Mouse (Mus musculus) liver, adult 2 months (tissue): ENCODE results near the gene Pgm5. TPM values are rescaled to one million over a fixed set of nuclear protein-coding genes. Genes with fewer than 3 reads are reported as not detected.

Experiments used
- DNase-seq: peaks from one replicate; pipeline ENCODE4 v3.0.0-alpha.2; 2011; ENCODE audit warnings: low read depth, low spot score; ENCODE audit errors: extremely low read depth
- H3K27ac ChIP-seq: fragments of 200-500 bp; replicated peaks from 2 replicates; pipeline ENCODE4 v1.5.1; 2012; ENCODE audit warnings: low read depth, mild to moderate bottlenecking, control low read depth, inconsistent platforms, low read length; ENCODE audit not compliant: insufficient read depth
- H3K27me3 ChIP-seq: fragments of 200-500 bp; 2 replicates; pipeline ENCODE4 v1.6.1; 2012; ENCODE audit warnings: mild to moderate bottlenecking, moderate library complexity, low read length, inconsistent platforms; ENCODE audit not compliant: control insufficient read depth, insufficient read depth
- H3K36me3 ChIP-seq: fragments of 200-500 bp; 2 replicates; pipeline ENCODE4 v1.6.1; 2012; ENCODE audit warnings: low read length, inconsistent platforms; ENCODE audit not compliant: control insufficient read depth, insufficient read depth
- H3K4me1 ChIP-seq: fragments of 200-500 bp; 2 replicates; pipeline ENCODE4 v1.6.1; 2011; ENCODE audit warnings: low read length; ENCODE audit not compliant: control insufficient read depth, insufficient read depth
- H3K4me3 ChIP-seq: fragments of 200-500 bp; 2 replicates; pipeline ENCODE4 v1.5.1; 2011; ENCODE audit warnings: low read depth, mild to moderate bottlenecking, control low read depth, low read length, moderate library complexity; ENCODE audit not compliant: insufficient read depth
- H3K79me2 ChIP-seq: fragments of 200-500 bp; 2 replicates; pipeline ENCODE4 v1.6.1; 2012; ENCODE audit warnings: inconsistent platforms, mild to moderate bottlenecking, low read length, moderate library complexity; ENCODE audit not compliant: control insufficient read depth, insufficient read depth
- H3K9ac ChIP-seq: fragments of 200-500 bp; 2 replicates; pipeline ENCODE4 v1.6.1; 2012; ENCODE audit warnings: low read depth, mild to moderate bottlenecking, control low read depth, inconsistent platforms, low read length
- CTCF ChIP-seq: fragments of 200-500 bp; IDR thresholded peaks from 2 replicates; pipeline ENCODE4 v1.5.1; 2011; ENCODE audit warnings: low read depth, low read length, control low read depth
- POLR2A ChIP-seq: fragments of 200-500 bp; IDR thresholded peaks from 2 replicates; pipeline ENCODE4 v1.6.1; 2011; ENCODE audit warnings: low read length, control low read depth; ENCODE audit not compliant: insufficient read depth; ENCODE audit errors: extremely low read depth
- whole genome bisulfite sequencing: fragments of 180-500 bp; shearing (Covaris S2); methylation state at CpG from one replicate; pipeline ENCODE4 v1.1.7; 2018; 5-methylcytosine and 5-hydroxymethylcytosine counted together
- polyA plus RNA-seq: library from polyadenylated mRNA; depleted of rRNA; stranded (reverse); fragments of >200 nt; gene quantifications from 2 replicates; pipeline ENCODE4 v1.2.3, GENCODE M21; 2012
- total RNA-seq: library from RNA; depleted of rRNA; stranded (reverse); fragments of >200 nt; gene quantifications from 2 replicates; pipeline ENCODE4 v1.2.3, GENCODE M21; 2014

Pgm5 gene
- total and polyA plus RNA-seq, 2 experiments, result 0.46 to 1.7 TPM

DNA sequence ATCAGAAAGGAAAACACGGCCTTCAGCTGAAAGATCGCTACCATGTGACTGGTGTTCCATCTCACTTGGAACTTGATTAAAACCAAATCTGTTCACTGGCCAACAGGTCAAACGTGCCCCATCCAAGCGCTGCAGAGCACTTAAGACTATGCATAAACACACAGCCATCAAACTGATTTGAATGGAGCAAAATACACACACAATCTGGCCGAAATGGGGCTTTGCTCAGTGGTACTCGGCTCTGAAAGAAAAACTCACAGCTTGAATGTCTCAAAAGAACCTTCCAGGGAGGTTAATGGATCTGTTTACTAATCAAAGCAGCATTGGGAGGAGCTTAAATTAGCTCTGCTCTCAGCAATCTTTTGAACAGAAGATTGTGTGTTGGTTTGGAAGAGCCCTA, 81.7 kb downstream of the Pgm5 start:
- no peaks in the 10 kb centered on the region; the same call in 1 of the 2 replicates for H3K27me3 ChIP-seq
- H3K4me1 ChIP-seq, result no peaks in the 10 kb centered on the region
- WGBS, result 75% methylated on average over 6 of the region's 6 CpGs
- H3K36me3 ChIP-seq, result no peaks in the 10 kb centered on the region
- DNase-seq, result no peak
- no peak overlapping the region for H3K9ac ChIP-seq
- H3K79me2 ChIP-seq, result no peaks in the 10 kb centered on the region
- H3K4me3 ChIP-seq, result no peak overlapping the region
- H3K27ac ChIP-seq, result no peak overlapping the region
- TF ChIP-seq CTCF (no peak), POLR2A (no peak)

DNA sequence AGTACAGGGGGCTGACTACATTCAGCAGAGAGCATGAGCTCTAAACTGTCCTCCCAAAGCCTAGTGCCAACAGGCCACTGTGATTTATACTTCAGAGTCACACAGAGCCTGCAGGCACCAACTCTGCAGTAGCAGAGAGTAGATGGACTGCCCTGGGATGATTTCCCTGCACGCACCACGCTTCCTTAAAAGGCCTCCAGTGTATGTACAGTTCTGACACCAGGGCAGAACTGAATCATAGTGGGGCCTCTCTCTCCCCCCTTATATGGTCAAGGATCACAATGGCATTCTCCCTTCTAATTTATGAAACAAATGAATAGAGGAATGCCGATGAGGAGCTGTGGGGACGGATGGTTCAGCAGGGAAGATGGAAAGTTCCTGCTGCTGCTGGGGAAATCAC, 91.3 kb downstream of the Pgm5 start:
- Histone ChIP-seq H3K36me3 (no peaks in the 10 kb centered on the region), H3K79me2 (no peaks in the 10 kb centered on the region), H3K27me3 (no peaks in the 10 kb centered on the region), H3K4me3 (no peak overlapping the region), H3K4me1 (no peaks in the 10 kb centered on the region), H3K9ac (no peak overlapping the region), H3K27ac (no peak overlapping the region)
- TF ChIP-seq POLR2A (no peak), CTCF (no peak)
- no peak for DNase-seq
- WGBS, result 79% methylated on average over 4 of the region's 4 CpGs

DNA sequence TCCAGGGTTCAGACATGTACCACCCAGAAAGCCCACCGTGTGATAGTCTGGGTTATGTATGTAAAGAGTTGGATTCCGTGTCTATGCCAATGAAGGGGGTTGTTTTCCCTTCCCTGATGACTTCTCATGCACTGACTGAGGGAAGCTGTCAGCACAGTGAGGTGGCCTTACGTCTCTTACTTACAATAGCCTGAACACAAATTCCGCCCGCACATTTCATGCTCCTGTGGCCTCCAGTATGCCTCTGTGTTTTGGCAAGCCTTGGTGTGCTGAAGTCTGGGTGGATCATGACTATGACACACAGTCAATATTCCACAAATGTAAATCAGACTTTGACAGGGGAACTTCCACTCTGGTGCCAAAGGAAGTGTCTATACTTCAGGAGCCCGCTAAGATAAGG, 94.3 kb downstream of the Pgm5 start:
- H3K27ac ChIP-seq, result no peak overlapping the region
- DNase-seq, result no peak
- H3K79me2 ChIP-seq, result no peaks in the 10 kb centered on the region
- no peaks in the 10 kb centered on the region for H3K36me3 ChIP-seq
- no peak overlapping the region for H3K9ac ChIP-seq
- no peak overlapping the region for H3K4me3 ChIP-seq
- TF ChIP-seq POLR2A (no peak), CTCF (no peak)
- H3K27me3 ChIP-seq, result no peaks in the 10 kb centered on the region; the same call in 1 of the 2 replicates
- no peaks in the 10 kb centered on the region for H3K4me1 ChIP-seq
- WGBS, result 90% methylated on average over 6 of the region's 6 CpGs

DNA sequence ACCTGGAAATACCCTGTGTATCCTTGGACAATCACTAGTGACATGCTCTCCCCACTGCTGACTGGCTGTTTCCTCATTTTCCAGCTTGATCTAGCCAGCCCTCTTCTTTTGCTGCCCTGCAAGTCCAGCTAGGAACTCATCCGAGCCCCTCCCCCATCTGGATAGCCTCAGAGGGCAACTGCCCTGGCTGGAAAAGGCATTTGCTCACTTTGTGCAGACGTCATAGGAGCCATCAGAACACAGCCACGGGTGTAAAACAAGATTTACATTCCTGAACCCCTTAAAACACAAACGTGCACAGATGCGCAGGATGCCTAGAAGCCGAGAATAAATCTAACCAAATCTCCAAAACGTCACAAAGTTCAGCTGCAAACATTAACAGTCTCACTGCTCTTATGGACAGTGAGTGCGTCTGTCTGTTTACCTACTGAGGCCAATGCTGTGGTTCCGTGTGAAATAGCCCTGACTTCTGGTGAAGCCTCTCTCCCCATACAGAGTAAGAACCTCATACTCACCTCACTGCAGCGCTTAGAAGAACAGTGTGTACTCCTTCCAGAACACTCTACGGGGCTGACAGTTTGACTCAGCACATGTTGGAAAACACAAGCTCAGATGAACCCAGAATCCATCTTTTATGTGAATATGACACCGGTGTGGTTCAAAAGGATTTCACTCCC, 99.0 kb downstream of the Pgm5 start:
- Histone ChIP-seq H3K36me3 (no peaks in the 10 kb centered on the region), H3K4me3 (no peak overlapping the region), H3K4me1 (no peaks in the 10 kb centered on the region), H3K27ac (no peak overlapping the region), H3K27me3 (no peaks in the 10 kb centered on the region; the same call in 1 of the 2 replicates), H3K9ac (no peak overlapping the region), H3K79me2 (no peaks in the 10 kb centered on the region)
- TF ChIP-seq CTCF, result no peak
- no peak for TF ChIP-seq POLR2A
- DNase-seq, result no peak
- 40% methylated on average over 12 of the region's 12 CpGs for WGBS

DNA sequence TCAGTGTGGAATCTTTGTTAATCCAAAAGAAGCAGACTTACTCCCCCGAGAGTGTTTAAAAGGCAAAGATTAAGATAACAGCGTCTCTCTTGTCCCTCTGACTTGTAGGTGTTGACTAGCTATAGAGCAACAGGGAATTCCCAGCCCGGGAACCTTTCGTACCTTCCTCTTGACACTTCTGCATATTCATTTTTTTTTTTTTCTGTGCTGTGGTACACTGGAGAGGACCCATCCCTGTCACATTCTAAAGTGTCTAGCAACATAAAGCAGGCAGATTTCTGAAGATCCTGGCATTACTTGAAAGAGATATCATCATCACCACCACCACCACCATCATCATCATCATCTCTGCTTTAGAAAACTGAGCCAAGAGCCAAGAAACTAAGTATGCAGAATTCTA, 105.0 kb downstream of the Pgm5 start:
- no peaks in the 10 kb centered on the region for H3K4me1 ChIP-seq
- H3K36me3 ChIP-seq, result no peaks in the 10 kb centered on the region
- H3K27me3 ChIP-seq, result no peaks in the 10 kb centered on the region

DNA sequence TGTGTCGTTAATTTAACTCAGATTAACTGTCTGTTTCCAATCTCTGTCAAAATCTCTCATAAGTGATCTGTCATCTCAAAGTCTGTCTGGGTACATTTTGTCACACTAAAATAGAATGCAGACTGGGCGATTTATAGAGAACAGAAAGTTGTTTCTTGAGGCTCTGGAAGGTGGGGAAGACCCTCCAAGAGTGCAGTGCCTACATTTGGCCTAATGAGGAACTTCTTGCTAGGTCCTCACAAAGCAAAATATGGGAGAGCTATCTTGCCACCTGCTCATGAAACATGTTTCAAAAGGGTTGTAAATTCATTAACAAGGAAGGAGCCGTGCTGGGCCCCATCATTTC, 107.2 kb downstream of the Pgm5 start:
- H3K36me3 ChIP-seq, result no peaks in the 10 kb centered on the region
- H3K4me3 ChIP-seq, result no peak overlapping the region
- WGBS, result 87% methylated on average over 3 of the region's 3 CpGs
- H3K27ac ChIP-seq, result no peak overlapping the region
- no peaks in the 10 kb centered on the region for H3K4me1 ChIP-seq
- no peak overlapping the region for H3K9ac ChIP-seq
- TF ChIP-seq POLR2A (no peak), CTCF (no peak)
- H3K79me2 ChIP-seq, result no peaks in the 10 kb centered on the region
- H3K27me3 ChIP-seq, result no peaks in the 10 kb centered on the region
- DNase-seq, result no peak

More for the DNA sequence above, 105.0 kb downstream of the Pgm5 start:
- 55% methylated on average over 4 of the region's 4 CpGs for WGBS
- Histone ChIP-seq H3K27ac (no peak overlapping the region), H3K4me3 (no peak overlapping the region), H3K79me2 (no peaks in the 10 kb centered on the region), H3K9ac (no peak overlapping the region)
- TF ChIP-seq CTCF (no peak), POLR2A (no peak)
- DNase-seq, result no peak
